Comparison of ENCODE assay signal across 20 mouse cellular contexts in the genomic region with DNA sequence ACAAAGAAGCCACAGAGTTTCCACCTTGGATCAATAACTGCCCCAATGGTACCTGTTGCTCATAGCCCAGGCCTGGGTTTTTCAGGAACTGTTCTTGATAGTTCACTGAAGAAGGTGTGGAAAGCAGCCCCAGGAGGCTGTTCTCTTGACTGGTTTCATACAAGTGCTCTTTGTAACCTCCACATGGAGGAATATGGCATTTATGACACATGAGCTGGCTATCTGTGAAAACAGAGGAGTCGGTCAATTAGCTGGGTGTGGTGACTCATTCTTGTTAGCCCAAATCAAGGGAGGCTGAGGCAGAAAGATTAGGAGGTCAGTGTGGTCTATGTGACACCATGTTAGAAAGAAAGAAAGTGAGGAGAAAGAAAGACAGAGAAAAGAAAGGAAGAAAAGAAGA. TPM values are rescaled to one million over a fixed set of nuclear protein-coding genes. Genes with fewer than 3 reads are reported as not detected.
DNase-seq lines count a peak whose midpoint lies in the region.
"Had no signal": no experiment of that assay in that cellular context is flagged by ENCODE, and none has a peak within 500 bp of the region (broad histone marks: within the 10 kb centered on the region; RNA-seq: fewer than 3 reads in every experiment).

No protein-coding gene starts in this region.

- peaks cover 2% of the 10 kb centered on the region; the same call in 1 of the 2 replicates for H3K4me1 ChIP-seq in heart, embryonic 10.5 days
- H3K4me1 ChIP-seq: forebrain, embryonic 13.5 days; forebrain, embryonic 15.5 days had no signal

- H3K9me3 ChIP-seq in heart, embryonic 10.5 days: no peaks in the 10 kb centered on the region
- H3K9me3 ChIP-seq: embryonic facial prominence, embryonic 10.5 days; embryonic facial prominence, embryonic 12.5 days; forebrain, embryonic 13.5 days; forebrain, embryonic 15.5 days had no signal

- no peaks in the 10 kb centered on the region for H3K27me3 ChIP-seq in heart, embryonic 10.5 days (ENCODE audit: insufficient read depth, poor library complexity, severe bottlenecking)
- H3K27me3 ChIP-seq: embryonic facial prominence, embryonic 12.5 days; forebrain, embryonic 15.5 days had no signal

- DNase-seq in heart, embryonic 10.5 days (ENCODE audit: low spot score): peak; percentile 75
- DNase-seq in heart, adult 18-20 months: no peak
- peak; percentile 40 for DNase-seq in 3T3-L1 (ENCODE audit: low read depth, low spot score)
- peak; percentile 70 for DNase-seq in 416B (ENCODE audit: low read depth)
- DNase-seq in NIH3T3 (ENCODE audit: low read depth): peak; percentile 29
- no peak for DNase-seq in cerebellum, postnatal 14 days
- no peak for DNase-seq in cerebellum, postnatal 36 days
- no peak for DNase-seq in adrenal gland, adult 18-20 months (ENCODE audit: low spot score in 2 of 2)
- DNase-seq: adrenal gland, adult 8-10 months; adrenal gland, postnatal 14 days; adrenal gland, postnatal 36 days; cerebellum, adult 11 months; cerebellum, adult 18-20 months; cerebellum, adult 8-10 months; cerebellum, postnatal 10 days; forebrain, postnatal 0 days had no signal

- H3K36me3 ChIP-seq in heart, embryonic 10.5 days: no peaks in the 10 kb centered on the region
- H3K36me3 ChIP-seq: embryonic facial prominence, embryonic 10.5 days; embryonic facial prominence, embryonic 12.5 days; forebrain, embryonic 15.5 days had no signal

- H3K4me3 ChIP-seq in heart, embryonic 10.5 days: no peak overlapping the region
- H3K4me3 ChIP-seq: embryonic facial prominence, embryonic 10.5 days; embryonic facial prominence, embryonic 12.5 days; forebrain, embryonic 13.5 days; forebrain, embryonic 15.5 days had no signal

- WGBS in heart, embryonic 10.5 days: 47% methylated on average over 1 of the region's 1 CpGs

- H3K27ac ChIP-seq in heart, embryonic 10.5 days: no peak overlapping the region
- H3K27ac ChIP-seq: embryonic facial prominence, embryonic 10.5 days; embryonic facial prominence, embryonic 12.5 days; forebrain, embryonic 13.5 days; forebrain, embryonic 15.5 days had no signal

RNA-seq across cellular contexts. Expression of a gene that starts 5.7 kb away (rescaled TPM):
- polyA plus RNA-seq in heart, embryonic 10.5 days (2016; fragmentation: Nextera tagmentation; extraction: Ambion mirVana): 17.2 and 24.9 TPM in 2 replicates
- 10 to 100 TPM; 10.1 to 15.5 TPM for total RNA-seq in heart, adult 18-20 months (2021)
- 100 to 1,000 TPM in 1 of 2 experiments, 10 to 100 TPM in 1; 56.6 to 128 TPM for total RNA-seq in adrenal gland, adult 18-20 months (2021)

Comparison
In these comparisons a context has a peak if more than half of its experiments do, and no peak if none do; other contexts are left out.
1. DNase-seq: peak in heart, embryonic 10.5 days (single experiment), 3T3-L1 (single experiment), 416B (single experiment) and NIH3T3 (single experiment); none in heart, adult 18-20 months (0 of 2), cerebellum, postnatal 14 days (0 of 2), cerebellum, postnatal 36 days (0 of 2) and adrenal gland, adult 18-20 months (0 of 2).